Mouse (Mus musculus): ENCODE data around the gene Eef1akmt3. TPM values are rescaled to one million over a fixed set of nuclear protein-coding genes. Genes with fewer than 3 reads are reported as not detected.

Eef1akmt3 gene
- polyA plus RNA-seq, 1 experiment from 2014 or later: 0.20 TPM

DNA sequence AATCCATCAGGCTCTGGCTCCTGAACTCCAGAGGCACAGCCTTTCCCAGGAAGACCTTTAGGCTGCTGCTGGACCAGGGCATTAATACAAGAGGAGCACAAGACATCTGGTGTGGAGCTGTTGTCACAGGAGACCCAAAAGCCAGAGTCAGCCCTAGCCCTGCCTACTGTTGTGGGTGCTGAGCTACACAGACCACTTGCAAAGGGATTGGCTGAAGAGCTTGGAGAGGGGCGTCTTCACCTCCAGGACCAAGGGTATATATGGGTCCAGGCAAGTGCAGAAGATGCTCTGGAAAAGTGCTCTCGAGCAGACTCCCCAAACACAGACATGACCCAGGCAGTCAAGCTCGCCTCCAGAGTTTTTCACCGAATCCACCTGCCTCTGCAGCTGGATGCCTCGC lies 6.6 kb upstream of the Eef1akmt3 start, which contains the start of gene Cyp27b1:
TSS of gene Cyp27b1 (plus strand) at position 297 of the 400 bp plus-strand sequence.
- 32% methylated on average over 5 of the region's 5 CpGs for WGBS
- Histone ChIP-seq H3K36me3 (peaks cover 16% of the 10 kb centered on the region; the same call in 1 of the 2 replicates), H3K27me3 (peaks cover 58% of the 10 kb centered on the region), H3K9me3 (no peaks in the 10 kb centered on the region), H3K27ac (replicated peaks) (no peak within 1 kb of the TSS), H3K9ac (replicated peaks) (no peak within 1 kb of the TSS), H3K4me1 (peaks cover 4% of the 10 kb centered on the region), H3K4me2 (replicated peaks) (no peak within 1 kb of the TSS), H3K4me3 (0 out of 2 replicates have a peak within 1 kb of the TSS, but pooled peaks have one; percentile 10)
- ATAC-seq (ENCODE audit: low FRiP score, low read depth): no peak

DNA sequence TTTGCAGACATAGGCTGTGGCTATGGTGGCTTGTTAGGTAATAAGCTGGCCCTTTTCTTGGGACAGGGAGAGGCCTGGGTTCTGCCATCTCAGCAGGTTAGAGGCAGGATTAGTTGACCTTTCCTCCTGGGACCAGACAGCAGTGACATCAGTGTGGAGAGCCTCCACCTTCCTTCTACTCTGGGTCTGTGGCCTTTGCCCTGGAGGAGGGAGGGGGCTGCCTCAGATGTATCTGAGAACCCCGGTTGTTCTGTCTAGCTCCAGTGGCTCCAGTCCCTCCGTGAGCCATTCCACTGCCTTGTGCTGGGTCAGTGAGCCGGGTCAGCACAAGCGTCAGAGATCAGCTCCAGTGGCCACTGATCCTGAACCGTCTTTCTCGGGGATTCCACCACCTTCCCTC lies 1.9 kb upstream of the Eef1akmt3 start:
- no peak for ATAC-seq (ENCODE audit: low FRiP score, low read depth)
- Histone ChIP-seq H3K27ac (replicated peaks) (no peak overlapping the region), H3K9me3 (no peaks in the 10 kb centered on the region), H3K9ac (replicated peaks) (no peak overlapping the region; the same call in 1 of the 2 replicates), H3K27me3 (peaks cover 28% of the 10 kb centered on the region), H3K4me1 (peaks cover 16% of the 10 kb centered on the region), H3K36me3 (peaks cover 16% of the 10 kb centered on the region; the same call in 1 of the 2 replicates), H3K4me3 (no peak overlapping the region), H3K4me2 (replicated peaks) (0 out of 2 replicates have a peak overlapping the region, but pooled peaks have one; percentile 92)
- 57% methylated on average over 6 of the region's 6 CpGs for WGBS

DNA sequence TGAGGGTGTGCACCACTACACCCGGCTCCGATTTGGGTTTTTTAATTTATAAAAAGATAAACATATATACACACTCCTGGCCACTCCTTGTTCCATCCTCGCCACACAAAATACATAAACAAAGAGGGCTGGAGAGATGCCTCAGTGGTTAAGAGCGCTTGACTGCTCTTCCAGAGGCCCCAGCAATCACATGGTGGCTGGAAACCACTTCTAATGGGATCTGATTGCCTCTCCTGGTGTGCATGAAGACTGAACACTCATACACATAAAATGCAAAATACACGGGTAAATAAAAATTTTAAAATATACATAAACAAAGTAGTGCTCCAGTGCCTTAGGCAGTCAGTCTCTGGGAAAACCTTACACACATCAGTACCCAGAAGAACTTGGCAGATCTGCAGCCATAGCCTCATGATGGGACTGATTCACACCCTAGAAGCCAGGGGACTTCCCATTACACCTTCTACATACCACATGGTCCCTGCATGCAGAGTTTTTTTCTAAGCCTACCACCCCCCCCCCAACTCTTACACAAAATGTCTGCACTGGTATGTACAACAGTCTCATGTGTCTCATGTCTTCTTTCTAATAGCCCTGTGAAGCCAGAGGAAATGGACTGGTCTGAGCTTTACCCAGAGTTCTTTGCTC lies 1.3 kb upstream of the Eef1akmt3 start:
- no peak overlapping the region for H3K27ac ChIP-seq (replicated peaks)

DNA sequence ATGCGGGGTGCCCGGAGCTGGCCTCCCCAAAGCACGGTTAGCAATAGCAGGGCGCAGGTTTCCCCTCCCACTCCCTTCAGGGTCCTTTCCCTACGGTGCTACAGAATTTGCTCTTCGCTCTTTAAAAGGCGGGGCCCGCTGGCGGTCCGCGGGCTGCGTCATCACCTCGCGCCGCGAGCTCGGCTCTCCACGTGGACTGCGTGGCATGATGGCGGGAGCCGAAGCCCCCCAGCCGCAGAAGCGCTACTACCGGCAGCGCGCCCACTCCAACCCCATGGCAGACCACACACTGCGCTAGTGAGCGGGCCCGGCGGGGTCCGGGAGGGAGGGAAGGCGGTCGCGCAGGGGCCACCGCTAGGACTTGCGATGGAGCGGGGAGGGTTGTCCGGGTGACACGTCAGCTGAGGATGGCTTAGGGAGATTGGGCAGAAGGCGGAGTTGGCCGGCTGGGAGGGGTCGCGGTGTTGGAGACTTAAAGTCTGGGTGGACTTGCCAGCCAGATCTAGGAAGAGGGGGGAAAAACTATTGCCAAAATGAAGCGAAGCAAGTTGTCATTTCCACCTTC lies 543 bp upstream of the Eef1akmt3 start:
- peak overlapping the region; percentile 74 for H3K4me3 ChIP-seq
- WGBS: 0% methylated on average over 44 of the region's 44 CpGs
- H3K27me3 ChIP-seq: peaks cover 16% of the 10 kb centered on the region
- peak overlapping the region; percentile 62 for H3K9ac ChIP-seq (replicated peaks)
- peak overlapping the region; percentile 92 for H3K4me2 ChIP-seq (replicated peaks)
- no peaks in the 10 kb centered on the region for H3K9me3 ChIP-seq
- peaks cover 16% of the 10 kb centered on the region for H3K4me1 ChIP-seq
- peaks cover 13% of the 10 kb centered on the region; the same call in 1 of the 2 replicates for H3K36me3 ChIP-seq
- peak; percentile 88 for ATAC-seq (ENCODE audit: low FRiP score, low read depth)
- H3K27ac ChIP-seq (replicated peaks): no peak overlapping the region

More for the DNA sequence above, 1.3 kb upstream of the Eef1akmt3 start:
- Histone ChIP-seq H3K9me3 (no peaks in the 10 kb centered on the region), H3K27me3 (peaks cover 23% of the 10 kb centered on the region), H3K4me3 (peak overlapping the region; percentile 74), H3K4me2 (replicated peaks) (peak overlapping the region; percentile 92), H3K36me3 (peaks cover 16% of the 10 kb centered on the region; the same call in 1 of the 2 replicates), H3K4me1 (peaks cover 16% of the 10 kb centered on the region), H3K9ac (replicated peaks) (peak overlapping the region; percentile 62)
- WGBS: 19% methylated on average over 5 of the region's 5 CpGs
- no peak for ATAC-seq (ENCODE audit: low FRiP score, low read depth)

DNA sequence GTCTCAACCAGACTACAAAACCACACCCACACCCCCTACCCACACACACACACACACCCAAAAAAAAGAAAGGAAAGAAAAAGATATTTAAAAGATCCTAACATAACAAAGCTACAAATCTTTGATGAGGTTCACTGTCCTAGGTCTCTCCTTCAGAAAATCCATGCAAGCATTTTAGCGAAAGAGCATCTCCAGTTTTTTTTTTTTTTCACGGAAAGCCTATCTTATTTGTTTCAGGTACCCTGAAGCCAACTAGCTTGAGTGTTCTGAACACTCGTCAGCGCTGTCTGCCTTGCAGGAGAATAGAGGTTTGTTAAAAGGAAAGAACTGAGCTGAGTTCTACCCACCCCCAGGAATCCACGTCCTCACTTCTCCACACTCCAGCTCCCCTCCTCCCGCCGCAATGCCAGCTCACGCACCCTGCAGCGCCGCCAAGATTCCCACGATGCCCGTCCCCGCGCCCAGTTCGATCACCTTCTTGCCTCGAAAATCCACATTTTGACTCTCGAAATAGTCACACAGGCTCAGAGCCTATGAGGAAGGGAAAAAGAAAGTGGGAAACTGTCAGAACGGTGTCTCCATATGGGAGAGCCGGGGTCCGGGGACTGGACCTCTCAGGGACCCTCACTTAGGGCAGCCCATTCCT lies 621 bp downstream of the Eef1akmt3 start:
- under 1% methylated on average over 20 of the region's 20 CpGs for WGBS
- peaks cover 16% of the 10 kb centered on the region for H3K4me1 ChIP-seq

DNA sequence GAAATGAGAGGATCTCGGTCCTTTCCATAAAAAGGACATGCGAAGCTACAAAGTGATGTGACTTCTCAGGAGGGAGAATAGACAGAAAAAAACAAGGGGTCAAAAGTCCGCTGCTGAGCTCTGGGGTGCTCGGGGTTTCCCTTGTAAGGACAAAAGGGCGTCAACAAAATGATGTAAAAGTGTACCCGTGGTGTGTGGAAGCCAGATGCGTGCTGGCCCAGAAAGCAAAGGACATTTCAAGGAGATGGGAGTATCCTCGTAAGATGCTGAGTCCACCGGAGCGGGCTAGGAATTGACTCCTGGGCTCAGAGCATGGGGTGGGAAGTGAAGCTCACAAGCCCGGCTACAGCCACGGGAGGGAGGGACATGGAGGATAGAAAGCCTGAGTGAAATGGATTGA lies 3.7 kb downstream of the Eef1akmt3 start:
- ATAC-seq (ENCODE audit: low FRiP score, low read depth): no peak
- WGBS: 74% methylated on average over 12 of the region's 12 CpGs

More for the DNA sequence above, 621 bp downstream of the Eef1akmt3 start:
- ATAC-seq (ENCODE audit: low FRiP score, low read depth): no peak
- H3K9me3 ChIP-seq: no peaks in the 10 kb centered on the region
- peak overlapping the region; percentile 92 for H3K4me2 ChIP-seq (replicated peaks)
- H3K27me3 ChIP-seq: peaks cover 16% of the 10 kb centered on the region
- H3K4me3 ChIP-seq: peak overlapping the region; percentile 74
- H3K27ac ChIP-seq (replicated peaks): no peak overlapping the region
- peak overlapping the region; percentile 62 for H3K9ac ChIP-seq (replicated peaks)
- peaks cover 9% of the 10 kb centered on the region; the same call in 1 of the 2 replicates for H3K36me3 ChIP-seq

DNA sequence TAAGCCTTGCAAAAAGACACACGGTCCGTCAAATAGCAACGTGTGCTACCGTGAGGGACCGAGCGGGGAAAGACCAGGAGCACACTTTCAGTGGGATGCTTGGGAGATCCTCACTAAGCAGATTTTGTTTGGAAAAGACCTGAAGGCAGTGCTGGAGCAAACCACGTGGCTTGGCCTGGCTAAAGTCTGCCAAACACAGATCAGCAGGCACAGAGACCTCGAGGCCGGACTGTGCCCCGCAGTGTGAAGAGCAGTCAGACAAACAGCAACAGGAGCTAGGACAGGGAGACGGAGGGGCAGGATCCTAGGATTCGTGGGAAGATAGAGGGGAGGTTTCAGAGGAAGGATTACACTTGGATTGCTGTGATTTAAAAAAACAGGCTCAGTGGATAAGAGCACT lies 5.0 kb downstream of the Eef1akmt3 start:
- Histone ChIP-seq H3K4me3 (no peak overlapping the region), H3K9ac (replicated peaks) (no peak overlapping the region), H3K9me3 (no peaks in the 10 kb centered on the region), H3K4me2 (replicated peaks) (no peak overlapping the region), H3K4me1 (peaks cover 7% of the 10 kb centered on the region; the same call in 1 of the 2 replicates), H3K27ac (replicated peaks) (no peak overlapping the region), H3K27me3 (peaks cover 16% of the 10 kb centered on the region), H3K36me3 (no peaks in the 10 kb centered on the region)
- WGBS: 82% methylated on average over 12 of the region's 12 CpGs
- no peak for ATAC-seq (ENCODE audit: low FRiP score, low read depth)

More for the DNA sequence above, 3.7 kb downstream of the Eef1akmt3 start:
- Histone ChIP-seq H3K9ac (replicated peaks) (no peak overlapping the region), H3K4me1 (peaks cover 12% of the 10 kb centered on the region), H3K4me3 (no peak overlapping the region), H3K27me3 (peaks cover 16% of the 10 kb centered on the region), H3K4me2 (replicated peaks) (no peak overlapping the region), H3K9me3 (no peaks in the 10 kb centered on the region), H3K27ac (replicated peaks) (no peak overlapping the region), H3K36me3 (no peaks in the 10 kb centered on the region)

DNA sequence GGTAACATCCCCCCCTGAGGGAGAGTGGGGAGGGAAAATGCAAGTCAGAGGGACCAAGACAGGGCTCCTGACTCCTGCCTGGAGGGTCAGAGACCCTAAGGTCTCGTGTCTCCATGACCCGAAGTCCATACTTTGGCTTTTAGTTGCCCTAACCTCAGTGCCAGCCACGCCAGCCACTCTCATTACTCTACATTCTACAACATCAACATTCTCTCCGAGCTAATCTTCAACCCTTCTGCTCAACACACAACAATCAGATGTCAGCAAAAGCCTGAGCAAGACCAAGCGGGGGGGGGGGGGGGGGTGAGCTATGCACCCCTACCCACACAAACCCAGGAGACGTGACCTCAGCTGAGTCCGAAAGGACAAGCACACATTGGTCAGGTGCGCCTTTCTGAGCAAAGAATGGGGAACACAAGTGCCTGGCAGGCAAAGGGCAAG lies 8.0 kb downstream of the Eef1akmt3 start:
- Histone ChIP-seq H3K27ac (replicated peaks) (no peak overlapping the region), H3K4me3 (no peak overlapping the region), H3K4me1 (peaks cover 6% of the 10 kb centered on the region), H3K4me2 (replicated peaks) (no peak overlapping the region), H3K27me3 (0 out of 2 replicates have a peak, but pooled peaks cover 2% of the 10 kb centered on the region), H3K9me3 (no peaks in the 10 kb centered on the region), H3K9ac (replicated peaks) (no peak overlapping the region), H3K36me3 (peaks cover 10% of the 10 kb centered on the region)
- 81% methylated on average over 8 of the region's 8 CpGs for WGBS
- no peak for ATAC-seq (ENCODE audit: low FRiP score, low read depth)

DNA sequence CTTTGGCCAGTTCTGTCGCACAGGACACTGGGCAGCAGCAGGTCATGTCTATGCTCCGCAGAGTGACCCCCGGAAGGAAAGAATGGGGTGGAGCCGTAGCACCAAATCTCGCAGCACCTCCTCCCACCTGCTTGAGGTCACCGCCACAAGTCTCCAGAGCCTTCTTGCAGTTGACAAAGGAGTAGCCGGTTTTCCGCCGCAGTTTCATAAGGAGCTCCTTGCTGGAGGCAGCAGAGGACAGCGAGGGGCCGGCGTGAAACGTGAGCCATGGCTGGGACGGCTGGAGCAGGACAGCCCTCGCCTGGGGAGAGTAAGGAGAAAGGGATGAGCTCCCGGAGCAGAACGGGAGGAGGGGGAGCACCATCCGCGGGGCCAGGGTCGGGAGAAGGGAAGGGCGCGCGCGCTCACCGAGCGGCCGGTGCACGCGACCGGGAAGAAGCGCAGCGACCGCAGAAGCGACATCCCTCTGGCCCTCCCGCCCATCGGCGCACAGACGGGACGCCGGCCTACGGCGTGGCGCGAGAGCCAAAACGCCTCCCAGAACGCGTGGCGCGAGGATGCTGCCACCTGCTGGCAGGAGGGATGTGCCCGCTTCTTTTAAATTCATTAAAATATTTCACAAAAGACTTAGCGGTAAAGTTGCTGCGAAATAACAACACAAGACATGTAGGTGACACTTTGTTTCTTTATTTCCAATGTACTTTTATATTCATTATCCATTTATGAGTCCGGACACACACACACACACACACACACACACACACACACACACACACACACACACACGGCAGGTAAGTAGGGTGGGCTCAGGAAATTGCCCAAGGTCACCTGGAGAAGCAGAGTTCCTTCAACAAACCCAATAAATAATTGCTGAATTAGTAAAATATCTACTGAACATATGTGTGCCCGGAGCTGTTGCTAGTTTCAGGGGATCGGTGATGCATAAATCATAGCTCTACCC lies 10.7 kb downstream of the Eef1akmt3 start, which contains the start of gene Tsfm:
TSS of gene Tsfm (minus strand) at position 505 of the 961 bp plus-strand sequence.
- ATAC-seq (ENCODE audit: low FRiP score, low read depth): peak; percentile 91
- peak within 1 kb of the TSS; percentile 87 for H3K4me2 ChIP-seq (replicated peaks)
- H3K9me3 ChIP-seq: no peaks in the 10 kb centered on the region
- 6% methylated on average over 56 of the region's 56 CpGs for WGBS
- peak within 1 kb of the TSS; percentile 85 for H3K4me3 ChIP-seq
- H3K27me3 ChIP-seq: no peaks in the 10 kb centered on the region
- peaks cover 37% of the 10 kb centered on the region for H3K36me3 ChIP-seq
- H3K9ac ChIP-seq (replicated peaks): peak within 1 kb of the TSS; percentile 89
- peak within 1 kb of the TSS; percentile 77 for H3K27ac ChIP-seq (replicated peaks)
- H3K4me1 ChIP-seq: peaks cover 6% of the 10 kb centered on the region

DNA sequence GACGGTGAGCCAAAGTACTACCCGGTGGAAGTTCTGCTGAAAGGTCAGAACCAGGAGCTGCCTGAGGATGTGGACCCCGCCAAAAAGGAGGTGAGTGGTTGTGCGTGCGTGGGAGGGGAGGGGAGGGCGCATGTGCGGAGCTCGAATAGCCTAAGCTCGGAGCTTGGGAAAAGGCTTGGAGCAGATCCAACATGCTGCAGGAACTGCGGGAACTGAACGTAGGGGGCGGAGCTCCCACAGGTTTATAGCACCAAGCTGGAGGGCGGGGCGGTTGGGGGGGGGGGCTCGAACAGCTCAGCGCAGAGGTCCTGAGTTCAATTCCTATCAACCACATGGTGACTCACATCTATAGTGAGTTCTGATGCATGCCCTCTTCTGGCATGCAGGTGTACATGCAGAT lies 22.9 kb downstream of the Eef1akmt3 start:
- Histone ChIP-seq H3K27me3 (peaks cover 6% of the 10 kb centered on the region; the same call in 1 of the 2 replicates), H3K9ac (replicated peaks) (no peak overlapping the region), H3K4me2 (replicated peaks) (no peak overlapping the region), H3K4me1 (0 out of 2 replicates have a peak, but pooled peaks cover 5% of the 10 kb centered on the region), H3K27ac (replicated peaks) (no peak overlapping the region), H3K36me3 (peaks cover 17% of the 10 kb centered on the region), H3K9me3 (no peaks in the 10 kb centered on the region), H3K4me3 (no peak overlapping the region)
- ATAC-seq (ENCODE audit: low FRiP score, low read depth): no peak
- 81% methylated on average over 16 of the region's 16 CpGs for WGBS

DNA sequence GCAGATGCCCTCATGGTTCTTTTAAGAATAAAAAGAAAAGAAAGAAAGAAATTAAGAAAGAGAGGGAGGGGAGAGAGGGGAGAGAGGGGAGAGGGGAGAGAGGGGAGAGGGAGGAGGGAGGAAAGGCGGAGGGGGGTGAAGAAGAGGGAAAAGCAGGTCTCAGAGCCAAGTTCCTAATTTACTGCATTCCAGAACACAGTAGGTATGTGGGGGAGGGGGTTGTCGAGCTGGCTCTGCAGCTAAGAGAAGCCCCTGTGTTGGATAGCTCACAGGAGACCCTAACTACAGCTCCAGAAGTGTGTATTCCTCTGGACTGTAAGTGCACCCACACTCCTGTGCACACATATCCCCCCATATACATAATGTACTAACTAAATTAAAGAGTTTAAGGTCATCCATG lies 24.2 kb downstream of the Eef1akmt3 start:
- Histone ChIP-seq H3K27me3 (peaks cover 6% of the 10 kb centered on the region; the same call in 1 of the 2 replicates), H3K4me1 (0 out of 2 replicates have a peak, but pooled peaks cover 5% of the 10 kb centered on the region), H3K4me3 (no peak overlapping the region), H3K9ac (replicated peaks) (no peak overlapping the region), H3K4me2 (replicated peaks) (no peak overlapping the region), H3K36me3 (0 out of 2 replicates have a peak, but pooled peaks cover 5% of the 10 kb centered on the region), H3K9me3 (no peaks in the 10 kb centered on the region), H3K27ac (replicated peaks) (no peak overlapping the region)
- no peak for ATAC-seq (ENCODE audit: low FRiP score, low read depth)
- 9% methylated on average over 2 of the region's 2 CpGs for WGBS
